Mouse (Mus musculus) v-Abl transformed pro-B cells (cell line): ENCODE measurements at regions not wholly inside any gene's neighbourhood (a gene's known extent, or its start where the extent isn't known, plus 50 kb on each side); places are given as distances from the start of the nearest gene placed in this dataset.

Source experiments
- in situ Hi-C, 2 experiments: fragments of 400-800 bp; cut with MboI; formaldehyde crosslinking; loops; one replicate each; pipeline ENCODE4 v1.15.1; 2025; ENCODE audit not compliant: unreplicated experiment in 2 of 2

GRCm38 (mm10) chr16:69515122-69515521, 348.4 kb downstream of the Speer2 start:
- in situ Hi-C loops = no loop called here

DNA sequence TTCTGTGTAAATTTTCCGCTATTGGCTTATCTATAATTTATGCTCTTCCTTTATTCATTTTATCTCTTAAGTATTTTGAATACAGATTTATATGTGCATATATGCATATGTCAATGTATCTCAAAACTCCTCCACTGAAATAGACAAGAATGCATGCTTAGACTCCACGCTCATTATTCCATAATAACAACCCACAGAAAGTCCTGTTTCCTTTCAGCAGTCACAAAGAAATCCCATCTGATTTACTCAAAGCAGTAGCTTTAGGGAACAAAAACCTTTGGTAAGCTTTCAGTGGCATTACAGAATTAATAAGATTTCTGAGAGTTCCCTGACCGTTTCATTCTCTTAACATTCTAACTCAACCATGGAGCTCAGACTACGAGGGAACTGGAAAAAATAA, 386.2 kb downstream of the Speer2 start:
- in situ Hi-C loops = no loop called here

GRCm38 (mm10) chr16:69469024-69469780, 394.3 kb downstream of the Speer2 start:
- in situ Hi-C loops = no loop called here

- in situ Hi-C loops = no loop called here
Measured at GRCm38 (mm10) chr16:69459171-69459570, 404.4 kb downstream of the Speer2 start.

DNA sequence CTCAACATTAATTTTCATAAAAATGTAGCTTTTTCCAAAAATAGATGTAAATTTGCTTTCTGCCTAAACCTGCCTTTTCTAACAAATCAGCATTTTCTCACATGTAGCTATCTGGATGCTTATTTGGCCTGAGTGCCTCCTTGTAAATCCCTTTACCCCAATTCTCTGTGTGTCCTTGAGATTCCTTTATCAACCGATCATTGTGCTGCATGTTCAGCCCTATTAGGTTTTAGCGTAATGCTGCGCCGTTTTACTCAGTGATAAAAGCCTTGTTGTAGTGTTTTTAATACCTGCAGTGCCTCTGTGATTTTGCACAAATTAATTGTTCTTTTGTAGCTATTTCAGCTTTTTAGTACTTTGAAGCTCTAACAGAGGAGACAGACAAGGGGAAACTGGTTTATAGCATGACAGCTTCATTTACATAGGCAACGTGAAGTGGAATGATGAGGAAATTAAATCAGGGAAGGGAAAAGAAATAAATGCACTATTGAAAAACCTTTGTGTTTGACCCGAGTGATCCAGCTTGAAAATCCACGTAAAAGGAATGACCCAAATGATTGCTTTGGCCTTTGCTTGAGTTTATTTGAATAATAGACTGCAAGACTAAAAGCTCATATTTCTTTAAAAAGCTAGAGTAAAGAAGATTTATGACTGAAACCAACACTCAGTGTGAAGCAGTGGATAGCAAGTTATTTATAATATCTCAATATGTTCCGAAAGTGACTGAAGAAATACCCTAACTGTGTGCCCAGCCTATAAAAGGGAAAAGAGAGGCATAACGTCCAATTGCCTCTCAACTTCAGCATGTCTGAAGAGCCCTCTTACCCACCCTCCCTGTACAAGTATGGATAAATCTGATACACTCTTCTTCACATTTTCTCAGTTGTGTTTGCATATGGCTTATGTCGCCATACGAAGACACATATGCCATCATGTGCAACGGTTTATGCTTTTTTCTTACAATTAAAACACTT, 438.6 kb downstream of the Speer2 start:
- in situ Hi-C loops = loop anchor here in 1 of 2 experiments (5.0 kb wide), 1 partner anchor 38 kb away; no protein-coding TSS in a partner anchor
